Mouse (Mus musculus): ENCODE measurements at regions not wholly inside any gene's neighbourhood (a gene's known extent, or its start where the extent isn't known, plus 50 kb on each side); places are given as distances from the start of the nearest gene placed in this dataset.

GRCm38 (mm10) chr6:67094426-67094825, 57.2 kb upstream of the Gadd45a start:
- H3K4me3 ChIP-seq (replicated peaks; ENCODE audit: low read length): no peak overlapping the region
- no peaks in the 10 kb centered on the region for H3K27me3 ChIP-seq (replicated peaks; ENCODE audit: control insufficient read depth, insufficient read depth, low read length)
- 82% methylated on average over 3 of the region's 3 CpGs for WGBS
- no peak overlapping the region for H3K4me2 ChIP-seq (ENCODE audit: low read length)
- no peaks in the 10 kb centered on the region for H3K9me3 ChIP-seq (ENCODE audit: control insufficient read depth, low read length)
- H3K4me1 ChIP-seq (replicated peaks; ENCODE audit: control insufficient read depth, insufficient read depth, low read length): no peaks in the 10 kb centered on the region
- no peak for ATAC-seq
- H3K9ac ChIP-seq (replicated peaks; ENCODE audit: low read depth, low read length): no peak overlapping the region
- no peaks in the 10 kb centered on the region for H3K36me3 ChIP-seq (ENCODE audit: control insufficient read depth, insufficient read depth)
- no peak overlapping the region for H3K27ac ChIP-seq (ENCODE audit: low read length)

GRCm38 (mm10) chr6:67093128-67093527, 55.9 kb upstream of the Gadd45a start:
- no peaks in the 10 kb centered on the region for H3K9me3 ChIP-seq (ENCODE audit: control insufficient read depth, low read length)
- no peaks in the 10 kb centered on the region for H3K4me1 ChIP-seq (replicated peaks; ENCODE audit: control insufficient read depth, insufficient read depth, low read length)
- H3K4me3 ChIP-seq (replicated peaks; ENCODE audit: low read length): no peak overlapping the region
- no peak overlapping the region for H3K4me2 ChIP-seq (ENCODE audit: low read length)
- WGBS: 91% methylated on average over 1 of the region's 1 CpGs
- H3K36me3 ChIP-seq (ENCODE audit: control insufficient read depth, insufficient read depth): no peaks in the 10 kb centered on the region
- ATAC-seq: no peak
- H3K9ac ChIP-seq (replicated peaks; ENCODE audit: low read depth, low read length): no peak overlapping the region
- no peak overlapping the region for H3K27ac ChIP-seq (ENCODE audit: low read length)
- H3K27me3 ChIP-seq (replicated peaks; ENCODE audit: control insufficient read depth, insufficient read depth, low read length): no peaks in the 10 kb centered on the region

- whole genome bisulfite sequencing: 80% methylated on average over 4 of the region's 4 CpGs
- Histone ChIP-seq H3K27ac (ENCODE audit: low read length) (no peak overlapping the region), H3K4me2 (ENCODE audit: low read length) (no peak overlapping the region), H3K27me3 (replicated peaks; ENCODE audit: control insufficient read depth, insufficient read depth, low read length) (no peaks in the 10 kb centered on the region), H3K4me3 (replicated peaks; ENCODE audit: low read length) (no peak overlapping the region), H3K4me1 (replicated peaks; ENCODE audit: control insufficient read depth, insufficient read depth, low read length) (no peaks in the 10 kb centered on the region), H3K9ac (replicated peaks; ENCODE audit: low read depth, low read length) (no peak overlapping the region), H3K9me3 (ENCODE audit: control insufficient read depth, low read length) (no peaks in the 10 kb centered on the region), H3K36me3 (ENCODE audit: control insufficient read depth, insufficient read depth) (no peaks in the 10 kb centered on the region)
- no peak for ATAC-seq
Observed at GRCm38 (mm10) chr6:67090150-67090549, 52.9 kb upstream of the Gadd45a start.

- Histone ChIP-seq H3K27ac (ENCODE audit: low read length) (no peak overlapping the region), H3K4me2 (ENCODE audit: low read length) (no peak overlapping the region), H3K9ac (replicated peaks; ENCODE audit: low read depth, low read length) (no peak overlapping the region), H3K4me1 (replicated peaks; ENCODE audit: control insufficient read depth, insufficient read depth, low read length) (no peaks in the 10 kb centered on the region), H3K4me3 (replicated peaks; ENCODE audit: low read length) (no peak overlapping the region), H3K27me3 (replicated peaks; ENCODE audit: control insufficient read depth, insufficient read depth, low read length) (no peaks in the 10 kb centered on the region), H3K36me3 (ENCODE audit: control insufficient read depth, insufficient read depth) (no peaks in the 10 kb centered on the region), H3K9me3 (ENCODE audit: control insufficient read depth, low read length) (no peaks in the 10 kb centered on the region)
- ATAC-seq: no peak
- WGBS: 76% methylated on average over 3 of the region's 3 CpGs
Observed at GRCm38 (mm10) chr6:67089530-67090140, 52.4 kb upstream of the Gadd45a start.

- H3K36me3 ChIP-seq (ENCODE audit: control insufficient read depth, insufficient read depth): no peaks in the 10 kb centered on the region
- no peaks in the 10 kb centered on the region for H3K4me1 ChIP-seq (replicated peaks; ENCODE audit: control insufficient read depth, insufficient read depth, low read length)
- no peaks in the 10 kb centered on the region for H3K9me3 ChIP-seq (ENCODE audit: control insufficient read depth, low read length)
- no peak overlapping the region for H3K4me2 ChIP-seq (ENCODE audit: low read length)
- H3K9ac ChIP-seq (replicated peaks; ENCODE audit: low read depth, low read length): no peak overlapping the region
- no peak overlapping the region for H3K4me3 ChIP-seq (replicated peaks; ENCODE audit: low read length)
- 82% methylated on average over 21 of the region's 21 CpGs for WGBS
- H3K27me3 ChIP-seq (replicated peaks; ENCODE audit: control insufficient read depth, insufficient read depth, low read length): no peaks in the 10 kb centered on the region
- no peak overlapping the region for H3K27ac ChIP-seq (ENCODE audit: low read length)
- ATAC-seq: no peak
Observed at GRCm38 (mm10) chr6:67088741-67089455, 51.6 kb upstream of the Gadd45a start.

GRCm38 (mm10) chr6:67087837-67088440, 50.7 kb upstream of the Gadd45a start:
- Histone ChIP-seq H3K4me1 (replicated peaks; ENCODE audit: control insufficient read depth, insufficient read depth, low read length) (no peaks in the 10 kb centered on the region), H3K4me3 (replicated peaks; ENCODE audit: low read length) (no peak overlapping the region), H3K27me3 (replicated peaks; ENCODE audit: control insufficient read depth, insufficient read depth, low read length) (no peaks in the 10 kb centered on the region), H3K27ac (ENCODE audit: low read length) (no peak overlapping the region), H3K36me3 (ENCODE audit: control insufficient read depth, insufficient read depth) (no peaks in the 10 kb centered on the region), H3K9ac (replicated peaks; ENCODE audit: low read depth, low read length) (no peak overlapping the region), H3K9me3 (ENCODE audit: control insufficient read depth, low read length) (no peaks in the 10 kb centered on the region), H3K4me2 (ENCODE audit: low read length) (no peak overlapping the region)
- no peak for ATAC-seq
- WGBS: 91% methylated on average over 5 of the region's 5 CpGs

- Histone ChIP-seq H3K9ac (replicated peaks; ENCODE audit: low read depth, low read length) (no peak overlapping the region), H3K4me3 (replicated peaks; ENCODE audit: low read length) (no peak overlapping the region), H3K9me3 (ENCODE audit: control insufficient read depth, low read length) (no peaks in the 10 kb centered on the region), H3K36me3 (ENCODE audit: control insufficient read depth, insufficient read depth) (no peaks in the 10 kb centered on the region), H3K27ac (ENCODE audit: low read length) (no peak overlapping the region), H3K4me1 (replicated peaks; ENCODE audit: control insufficient read depth, insufficient read depth, low read length) (no peaks in the 10 kb centered on the region), H3K27me3 (replicated peaks; ENCODE audit: control insufficient read depth, insufficient read depth, low read length) (no peaks in the 10 kb centered on the region), H3K4me2 (ENCODE audit: low read length) (no peak overlapping the region)
- ATAC-seq: no peak
- 78% methylated on average over 3 of the region's 3 CpGs for WGBS
Observed at GRCm38 (mm10) chr6:67087393-67087792, 50.1 kb upstream of the Gadd45a start.
